Mouse (Mus musculus): ENCODE data around the gene Calml4. TPM values are rescaled to one million over a fixed set of nuclear protein-coding genes. Genes with fewer than 3 reads are reported as not detected.
A peak's percentile ranks its signal among the peaks of the same experiment; 100 is the strongest.
"Not testable (repeated sequence)": the region's sequence is repeated elsewhere in the genome, so short reads cannot be mapped to it uniquely, and the experiment has no call there.

Calml4 gene
- polyA plus RNA-seq, 1 experiment from 2014 or later: 107 TPM

DNA sequence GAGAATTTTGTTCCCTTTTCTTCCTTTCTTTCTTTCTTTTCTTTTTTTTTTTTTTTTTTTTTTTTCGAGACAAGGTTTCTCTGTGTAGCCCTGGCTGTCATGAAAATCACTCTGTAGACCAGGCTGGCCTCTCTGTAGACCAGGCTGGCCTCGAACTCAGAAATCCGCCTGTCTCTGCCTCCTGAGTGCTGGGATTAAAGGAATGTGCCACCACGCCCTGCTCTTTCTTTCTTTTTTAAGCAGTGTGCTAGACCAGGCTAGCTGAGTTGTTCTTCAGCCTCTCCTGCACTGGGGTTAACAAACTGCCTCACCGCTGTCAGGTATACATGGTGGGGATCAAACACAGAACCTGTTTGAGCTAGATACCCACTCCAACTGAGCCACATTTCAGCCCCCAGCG, 38.0 kb upstream of the Calml4 start:
- ATAC-seq (replicated peaks; ENCODE audit: low FRiP score); H3K27me3 ChIP-seq; H3K4me3 ChIP-seq (replicated peaks); H3K4me1 ChIP-seq; H3K27ac ChIP-seq; H3K36me3 ChIP-seq; H3K9ac ChIP-seq; H3K4me2 ChIP-seq; H3K9me3 ChIP-seq (replicated peaks): not testable (repeated sequence)
- WGBS: 88% methylated on average over 6 of the region's 6 CpGs

DNA sequence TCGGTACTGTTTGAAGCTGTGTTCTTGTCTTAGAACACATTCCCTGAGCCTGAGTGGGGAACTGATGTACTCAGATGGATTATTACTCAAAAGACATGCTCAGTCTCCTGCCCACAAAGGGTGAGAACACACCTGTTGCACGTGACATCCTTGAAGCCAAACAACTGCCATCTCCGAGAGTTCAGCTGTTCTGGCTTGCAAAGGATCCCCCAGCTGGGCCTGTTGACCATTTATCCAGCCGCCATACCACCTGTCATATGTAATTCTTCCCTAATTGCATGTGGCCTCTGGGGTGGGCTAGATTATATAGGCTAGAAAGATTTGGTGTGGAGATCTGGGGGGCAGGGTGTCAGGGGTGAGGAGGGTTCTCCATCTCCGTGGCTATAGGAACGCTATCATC, 37.1 kb upstream of the Calml4 start:
- Histone ChIP-seq H3K9me3 (replicated peaks) (no peaks in the 10 kb centered on the region), H3K4me1 (peaks cover 7% of the 10 kb centered on the region), H3K4me3 (replicated peaks) (no peak overlapping the region), H3K27ac (no peak overlapping the region), H3K36me3 (no peaks in the 10 kb centered on the region), H3K27me3 (no peaks in the 10 kb centered on the region), H3K4me2 (no peak overlapping the region), H3K9ac (no peak overlapping the region)
- no peak for ATAC-seq (replicated peaks; ENCODE audit: low FRiP score)
- whole genome bisulfite sequencing: 88% methylated on average over 6 of the region's 6 CpGs

DNA sequence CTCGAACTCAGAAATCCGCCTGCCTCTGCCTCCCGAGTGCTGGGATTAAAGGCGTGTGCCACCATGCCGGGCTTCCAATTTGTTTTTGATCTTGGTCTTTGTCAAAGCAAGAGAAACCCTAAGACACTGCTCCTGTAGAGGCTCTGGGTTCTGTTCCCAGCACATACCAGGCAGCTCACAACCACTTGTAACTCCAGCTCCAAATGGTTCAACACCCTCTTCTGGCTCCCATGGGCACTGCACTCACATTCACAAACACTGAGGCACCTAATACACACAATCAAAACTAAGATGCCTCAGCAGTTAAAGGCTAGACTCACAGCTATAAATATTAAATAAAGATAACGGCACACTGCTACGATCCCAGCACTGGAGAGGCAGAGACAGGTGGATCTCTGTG, 36.1 kb upstream of the Calml4 start:
- Histone ChIP-seq H3K9ac (no peak overlapping the region), H3K9me3 (replicated peaks) (no peaks in the 10 kb centered on the region), H3K4me2 (no peak overlapping the region), H3K4me1 (peaks cover 17% of the 10 kb centered on the region), H3K27ac (no peak overlapping the region), H3K36me3 (no peaks in the 10 kb centered on the region), H3K27me3 (no peaks in the 10 kb centered on the region), H3K4me3 (replicated peaks) (no peak overlapping the region)
- 97% methylated on average over 7 of the region's 7 CpGs for WGBS
- ATAC-seq (replicated peaks; ENCODE audit: low FRiP score): no peak

GRCm38 (mm10) chr9:62825791-62826393, 32.0 kb upstream of the Calml4 start:
- Histone ChIP-seq H3K4me3 (replicated peaks) (no peak overlapping the region), H3K27ac (peak overlapping the region; percentile 27; the same call in 1 of the 2 replicates), H3K36me3 (no peaks in the 10 kb centered on the region), H3K9me3 (replicated peaks) (no peaks in the 10 kb centered on the region), H3K4me1 (peaks cover 35% of the 10 kb centered on the region), H3K9ac (no peak overlapping the region), H3K27me3 (no peaks in the 10 kb centered on the region), H3K4me2 (peak overlapping the region; percentile 35; the same call in 1 of the 2 replicates)
- 15% methylated on average over 9 of the region's 9 CpGs for WGBS
- ATAC-seq (replicated peaks; ENCODE audit: low FRiP score): no peak

DNA sequence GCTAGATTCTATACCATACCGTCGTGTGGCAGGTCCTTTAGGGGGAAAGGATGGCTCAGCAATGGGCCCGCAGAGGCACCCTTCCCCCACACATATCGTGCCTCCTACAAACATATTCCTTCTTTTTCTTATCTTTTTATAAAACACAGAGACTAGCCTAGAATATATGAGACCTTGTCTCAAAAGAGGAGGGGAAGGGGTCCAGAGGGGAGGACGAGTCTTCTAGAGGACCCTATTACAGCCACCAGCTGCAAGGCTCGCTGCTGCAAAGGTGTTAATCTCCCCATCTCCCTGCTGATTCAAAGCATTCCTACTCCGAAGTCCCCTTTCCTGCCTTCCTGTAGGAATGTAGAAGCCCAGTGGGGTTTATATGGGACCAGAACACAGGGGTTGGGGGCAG, 31.4 kb upstream of the Calml4 start:
- Histone ChIP-seq H3K27me3 (no peaks in the 10 kb centered on the region), H3K27ac (peak overlapping the region; percentile 15; the same call in 1 of the 2 replicates), H3K4me3 (replicated peaks) (no peak overlapping the region), H3K4me2 (peak overlapping the region; percentile 35; the same call in 1 of the 2 replicates), H3K9me3 (replicated peaks) (no peaks in the 10 kb centered on the region), H3K36me3 (no peaks in the 10 kb centered on the region), H3K4me1 (peaks cover 35% of the 10 kb centered on the region), H3K9ac (no peak overlapping the region)
- 14% methylated on average over 7 of the region's 7 CpGs for WGBS
- no peak for ATAC-seq (replicated peaks; ENCODE audit: low FRiP score)

- no peak overlapping the region for H3K9ac ChIP-seq
- peak overlapping the region; percentile 61 for H3K4me2 ChIP-seq
- WGBS: 9% methylated on average over 24 of the region's 24 CpGs
- peak overlapping the region; percentile 77 for H3K27ac ChIP-seq
- no peaks in the 10 kb centered on the region for H3K36me3 ChIP-seq
- no peak; the same call in 1 of the 2 replicates for ATAC-seq (replicated peaks; ENCODE audit: low FRiP score)
- H3K9me3 ChIP-seq (replicated peaks): no peaks in the 10 kb centered on the region
- peak overlapping the region; percentile 34 for H3K4me3 ChIP-seq (replicated peaks)
- H3K27me3 ChIP-seq: no peaks in the 10 kb centered on the region
- H3K4me1 ChIP-seq: peaks cover 35% of the 10 kb centered on the region
These were observed 29.8 kb upstream of the Calml4 start for GRCm38 (mm10) chr9:62827939-62828652.

DNA sequence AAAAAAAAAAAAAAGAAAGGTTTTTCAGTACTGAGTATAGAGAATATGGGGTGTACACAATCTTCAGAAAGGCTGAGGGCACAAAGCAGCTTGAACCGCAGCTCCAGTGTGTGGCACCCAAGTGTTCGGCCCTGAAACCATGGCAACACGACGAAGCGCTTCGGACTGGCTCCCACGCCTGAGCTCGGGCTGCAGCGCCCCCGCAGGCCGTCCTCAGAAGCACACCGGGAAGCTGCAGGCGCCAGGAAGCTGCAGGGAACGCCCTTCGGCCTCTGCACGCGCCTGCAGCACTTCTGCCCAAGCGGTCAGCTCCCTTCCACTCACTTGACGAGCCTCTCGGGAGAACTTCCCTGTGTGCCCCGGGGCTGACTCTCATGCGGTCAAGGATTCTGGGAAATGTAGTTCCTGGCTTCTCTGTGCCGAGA, 29.2 kb upstream of the Calml4 start:
- Histone ChIP-seq H3K36me3 (no peaks in the 10 kb centered on the region), H3K27me3 (no peaks in the 10 kb centered on the region), H3K4me1 (peaks cover 35% of the 10 kb centered on the region), H3K9ac (no peak overlapping the region), H3K27ac (peak overlapping the region; percentile 77), H3K4me3 (replicated peaks) (peak overlapping the region; percentile 34), H3K4me2 (peak overlapping the region; percentile 61), H3K9me3 (replicated peaks) (no peaks in the 10 kb centered on the region)
- 0% methylated on average over 23 of the region's 23 CpGs for WGBS
- ATAC-seq (replicated peaks; ENCODE audit: low FRiP score): peak; percentile 96

DNA sequence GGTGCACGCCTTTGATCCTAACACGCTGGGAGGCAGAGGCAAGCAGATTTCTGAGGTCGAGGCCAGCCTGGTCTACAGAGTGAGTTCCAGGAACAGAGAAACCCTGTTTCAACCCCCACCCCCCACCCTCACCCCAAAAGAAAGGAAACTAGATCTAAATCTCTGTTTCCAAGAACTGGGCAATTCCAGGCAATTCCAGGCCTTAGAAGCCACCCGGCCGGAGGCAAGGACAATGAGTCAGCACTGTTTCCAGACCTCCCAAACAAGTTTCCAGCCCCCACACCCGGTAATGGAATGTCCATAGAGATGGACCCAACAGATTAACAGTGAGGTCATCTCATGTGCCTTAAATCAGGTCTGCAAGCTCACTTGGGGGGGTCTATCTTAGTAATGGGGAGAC, 28.0 kb upstream of the Calml4 start:
- no peak overlapping the region for H3K4me3 ChIP-seq (replicated peaks)
- no peak overlapping the region for H3K4me2 ChIP-seq
- H3K9me3 ChIP-seq (replicated peaks): no peaks in the 10 kb centered on the region
- WGBS: 78% methylated on average over 6 of the region's 6 CpGs
- no peaks in the 10 kb centered on the region for H3K27me3 ChIP-seq
- H3K4me1 ChIP-seq: peaks cover 35% of the 10 kb centered on the region
- no peaks in the 10 kb centered on the region for H3K36me3 ChIP-seq
- H3K9ac ChIP-seq: no peak overlapping the region
- H3K27ac ChIP-seq: 0 out of 2 replicates have a peak overlapping the region, but pooled peaks have one; percentile 9
- ATAC-seq (replicated peaks; ENCODE audit: low FRiP score): no peak

DNA sequence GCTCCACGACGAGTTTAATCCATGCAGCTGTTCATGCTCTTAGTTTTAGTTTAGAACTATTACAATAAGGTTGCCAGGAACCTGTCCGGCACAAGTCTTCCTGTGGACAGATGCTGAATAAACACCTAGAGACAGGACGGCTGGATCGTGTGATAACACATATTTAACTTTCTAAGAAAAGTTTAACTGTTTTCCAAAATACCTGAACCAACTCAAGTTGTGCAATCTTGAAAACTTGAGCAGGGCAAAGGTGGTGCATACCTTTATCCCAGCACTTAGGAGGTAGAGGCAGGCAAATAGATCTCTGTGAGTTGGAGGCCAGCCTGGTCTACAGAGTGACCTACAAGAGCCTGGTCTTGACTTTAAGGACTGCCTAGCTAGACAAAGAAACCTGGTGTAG, 23.0 kb upstream of the Calml4 start:
- no peak for ATAC-seq (replicated peaks; ENCODE audit: low FRiP score)
- no peak overlapping the region for H3K4me2 ChIP-seq

GRCm38 (mm10) chr9:62835705-62836446, 22.0 kb upstream of the Calml4 start:
- Histone ChIP-seq H3K4me3 (replicated peaks) (no peak overlapping the region), H3K9me3 (replicated peaks) (no peaks in the 10 kb centered on the region), H3K27ac (0 out of 2 replicates have a peak overlapping the region, but pooled peaks have one; percentile 3), H3K36me3 (peaks cover 2% of the 10 kb centered on the region; the same call in 1 of the 2 replicates), H3K9ac (no peak overlapping the region), H3K4me1 (peaks cover 33% of the 10 kb centered on the region), H3K4me2 (no peak overlapping the region), H3K27me3 (no peaks in the 10 kb centered on the region)
- 51% methylated on average over 4 of the region's 4 CpGs for WGBS
- no peak for ATAC-seq (replicated peaks; ENCODE audit: low FRiP score)

More for the DNA sequence above, 23.0 kb upstream of the Calml4 start:
- Histone ChIP-seq H3K9me3 (replicated peaks) (no peaks in the 10 kb centered on the region), H3K27me3 (no peaks in the 10 kb centered on the region), H3K4me1 (peaks cover 28% of the 10 kb centered on the region), H3K27ac (no peak overlapping the region), H3K9ac (no peak overlapping the region), H3K4me3 (replicated peaks) (no peak overlapping the region), H3K36me3 (no peaks in the 10 kb centered on the region)
- WGBS: 83% methylated on average over 5 of the region's 5 CpGs

- peak overlapping the region; percentile 88 for H3K27ac ChIP-seq
- no peaks in the 10 kb centered on the region for H3K27me3 ChIP-seq
- peaks cover 34% of the 10 kb centered on the region for H3K4me1 ChIP-seq
- H3K9ac ChIP-seq: no peak overlapping the region
- 25% methylated on average over 3 of the region's 3 CpGs for WGBS
- peaks cover 5% of the 10 kb centered on the region; the same call in 1 of the 2 replicates for H3K36me3 ChIP-seq
- no peak for ATAC-seq (replicated peaks; ENCODE audit: low FRiP score)
- no peak overlapping the region for H3K4me3 ChIP-seq (replicated peaks)
- H3K9me3 ChIP-seq (replicated peaks): no peaks in the 10 kb centered on the region
- H3K4me2 ChIP-seq: peak overlapping the region; percentile 71; the same call in 1 of the 2 replicates
These were observed 20.3 kb upstream of the Calml4 start for GRCm38 (mm10) chr9:62837611-62838010.

- H3K27ac ChIP-seq: peak overlapping the region; percentile 88
- 13% methylated on average over 8 of the region's 8 CpGs for WGBS
- peaks cover 5% of the 10 kb centered on the region; the same call in 1 of the 2 replicates for H3K36me3 ChIP-seq
- peak; percentile 44; the same call in 1 of the 2 replicates for ATAC-seq (replicated peaks; ENCODE audit: low FRiP score)
- H3K4me2 ChIP-seq: peak overlapping the region; percentile 71
- H3K9ac ChIP-seq: no peak overlapping the region
- H3K4me3 ChIP-seq (replicated peaks): peak overlapping the region; percentile 57
- H3K4me1 ChIP-seq: peaks cover 34% of the 10 kb centered on the region
- no peaks in the 10 kb centered on the region for H3K9me3 ChIP-seq (replicated peaks)
- no peaks in the 10 kb centered on the region for H3K27me3 ChIP-seq
These were observed 19.8 kb upstream of the Calml4 start for GRCm38 (mm10) chr9:62838146-62838505.
